ENCODE assay signal across 18 mouse cellular contexts in the genomic region with DNA sequence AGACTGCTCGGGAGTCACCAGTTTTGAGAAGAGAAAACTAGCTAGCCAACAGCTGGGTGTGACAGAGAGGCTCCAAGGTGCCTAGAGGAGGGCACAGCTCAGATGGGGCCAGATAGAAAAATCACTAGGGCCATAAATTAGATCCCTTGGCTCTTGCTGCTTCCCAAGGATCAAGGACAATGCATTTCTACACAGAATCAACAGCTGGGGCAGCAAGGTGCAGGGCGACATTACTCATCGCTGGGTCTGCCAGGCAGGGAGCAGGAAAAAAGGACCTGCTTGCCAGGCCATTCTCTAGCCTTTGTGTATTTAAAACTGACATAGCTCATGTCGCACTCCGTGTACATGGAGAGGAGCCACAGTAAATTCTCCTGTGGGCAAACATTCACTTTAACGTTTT.
DNase-seq lines count a peak whose midpoint lies in the region; ATAC-seq and TF ChIP-seq lines count a peak whose summit lies in the region.
"Had no signal": no experiment of that assay in that cellular context is flagged by ENCODE, and none has a peak within 500 bp of the region (broad histone marks: within the 10 kb centered on the region; RNA-seq: fewer than 3 reads in every experiment).

No protein-coding gene starts in this region.

- TF ChIP-seq CTCF in stomach, postnatal 0 days (IDR thresholded peaks at IDR 0.05; ENCODE audit: low read depth): no peak
- TF ChIP-seq CTCF in lung, adult 2 months (IDR thresholded peaks at IDR 0.05; ENCODE audit: insufficient read depth, low read length): no peak

- no peak for ATAC-seq in stomach, postnatal 0 days (ENCODE audit: low FRiP score, low TSS enrichment)
- ATAC-seq: forebrain, embryonic 15.5 days; intestine, postnatal 0 days had no signal

- H3K27me3 ChIP-seq in stomach, postnatal 0 days (ENCODE audit: control insufficient read depth, insufficient read depth, low read length): no peaks in the 10 kb centered on the region
- H3K27me3 ChIP-seq: forebrain, embryonic 15.5 days; hindbrain, embryonic 15.5 days had no signal

- no peaks in the 10 kb centered on the region for H3K36me3 ChIP-seq in stomach, postnatal 0 days (ENCODE audit: control insufficient read depth, insufficient read depth, low read length)
- H3K36me3 ChIP-seq: forebrain, embryonic 15.5 days; hindbrain, embryonic 15.5 days had no signal

- no peaks in the 10 kb centered on the region for H3K4me1 ChIP-seq in stomach, postnatal 0 days (replicated peaks; ENCODE audit: control insufficient read depth, insufficient read depth)
- no peaks in the 10 kb centered on the region for H3K4me1 ChIP-seq in lung, adult 2 months (ENCODE audit: control insufficient read depth, insufficient read depth, low read length)
- H3K4me1 ChIP-seq: embryonic facial prominence, embryonic 10.5 days; heart, embryonic 10.5 days had no signal

- no peaks in the 10 kb centered on the region for H3K9me3 ChIP-seq in stomach, postnatal 0 days (ENCODE audit: control insufficient read depth, low read length)
- H3K9me3 ChIP-seq: embryonic facial prominence, embryonic 10.5 days; forebrain, embryonic 15.5 days; heart, embryonic 10.5 days; hindbrain, embryonic 15.5 days had no signal

- DNase-seq in heart, adult 11 months: peak; percentile 40
- no peak for DNase-seq in heart, postnatal 36 days
- peak; percentile 30 for DNase-seq in urinary bladder, postnatal 14 days (ENCODE audit: low spot score)
- DNase-seq in urinary bladder, adult 2 months (ENCODE audit: low spot score): no peak
- peak; percentile 68 for DNase-seq in adrenal gland, postnatal 10 days
- peak; percentile 32 for DNase-seq in stomach, postnatal 0 days (ENCODE audit: low spot score)
- no peak for DNase-seq in cerebellum, adult 9-10 months
- no peak for DNase-seq in lung, adult 2 months
- DNase-seq: cerebellum, adult 18-20 months; cerebellum, postnatal 10 days; gastrocnemius, postnatal 36 days; heart, adult 18-20 months; heart, postnatal 10 days had no signal

- no peak for TF ChIP-seq POLR2A in lung, adult 2 months (IDR thresholded peaks at IDR 0.05; ENCODE audit: borderline replicate concordance, extremely low read depth, low read depth, low read length)

- TF ChIP-seq EP300 in stomach, postnatal 0 days (optimal IDR thresholded peaks at IDR 0.05): no peak

- intact Hi-C loops in heart, postnatal 36 days (cut with DNase I): no loop called here

- no peak overlapping the region for H3K9ac ChIP-seq in stomach, postnatal 0 days (ENCODE audit: low read length)
- H3K9ac ChIP-seq: forebrain, embryonic 15.5 days; hindbrain, embryonic 15.5 days had no signal

- no peak overlapping the region for H3K4me3 ChIP-seq in stomach, postnatal 0 days (ENCODE audit: low read depth, low read length)
- H3K4me3 ChIP-seq in lung, adult 2 months (replicated peaks; ENCODE audit: extremely low read depth, low read depth, low read length): no peak overlapping the region
- H3K4me3 ChIP-seq: embryonic facial prominence, embryonic 10.5 days; forebrain, embryonic 15.5 days; heart, embryonic 10.5 days; hindbrain, embryonic 15.5 days had no signal

- H3K27ac ChIP-seq in stomach, postnatal 0 days (replicated peaks): no peak overlapping the region
- H3K27ac ChIP-seq: embryonic facial prominence, embryonic 10.5 days; forebrain, embryonic 15.5 days; heart, embryonic 10.5 days; hindbrain, embryonic 15.5 days had no signal

- no peak overlapping the region for H3K4me2 ChIP-seq in stomach, postnatal 0 days (replicated peaks; ENCODE audit: low read depth)
- H3K4me2 ChIP-seq: forebrain, embryonic 15.5 days; hindbrain, embryonic 15.5 days had no signal

- 34% methylated on average over 6 of the region's 6 CpGs for WGBS in stomach, postnatal 0 days
- 58% methylated on average over 6 of the region's 6 CpGs for WGBS in lung, adult 2 months

Comparison
In these comparisons a context has a peak if more than half of its experiments do, and no peak if none do; other contexts are left out.
1. DNase-seq: peak in heart, adult 11 months (single experiment), urinary bladder, postnatal 14 days (single experiment), adrenal gland, postnatal 10 days (single experiment) and stomach, postnatal 0 days (single experiment); none in heart, postnatal 36 days (0 of 2), urinary bladder, adult 2 months (single experiment), cerebellum, adult 9-10 months (single experiment) and lung, adult 2 months (single experiment).